Mouse (Mus musculus): Measurements from ENCODE around the gene Cryab. TPM values are rescaled to one million over a fixed set of nuclear protein-coding genes. Genes with fewer than 3 reads are reported as not detected.

Cryab gene
- polyA plus RNA-seq, 1 experiment: 528 TPM

DNA sequence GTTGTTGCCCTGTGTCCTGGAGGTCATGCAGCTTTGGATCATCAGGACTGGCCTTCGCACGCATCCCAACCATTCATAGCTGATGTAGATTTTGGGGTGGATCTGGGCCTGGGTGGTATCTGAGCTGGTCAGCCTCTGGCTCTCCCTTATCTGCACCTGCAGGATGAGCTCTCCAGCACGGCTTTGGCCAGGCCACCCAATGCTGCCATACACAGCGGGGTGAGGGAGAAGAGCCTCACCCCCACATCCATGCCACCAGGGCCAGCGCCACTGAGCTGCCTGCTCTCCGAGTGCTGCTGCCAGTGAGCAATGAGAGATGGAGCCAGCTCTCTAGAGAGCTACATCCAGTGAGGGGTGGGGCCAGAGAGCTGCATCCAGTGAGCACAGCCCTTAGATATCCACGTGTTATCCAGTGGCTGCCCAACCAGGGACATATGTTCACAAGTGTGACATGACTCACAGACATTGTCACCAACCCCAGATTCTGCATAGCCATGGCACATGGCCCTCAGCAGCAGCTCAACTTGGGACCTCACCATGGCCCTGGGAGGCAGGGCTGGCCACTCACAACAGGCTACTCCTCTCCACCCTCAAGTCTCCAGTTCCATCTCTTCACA, 52.0 kb downstream of the Cryab start:
- Histone ChIP-seq H3K4me3 (replicated peaks; ENCODE audit: extremely low read depth, low read depth, low read length) (no peak overlapping the region), H3K4me1 (ENCODE audit: control insufficient read depth, insufficient read depth, low read length) (no peaks in the 10 kb centered on the region)
- TF ChIP-seq CTCF (IDR thresholded peaks at IDR 0.05; ENCODE audit: insufficient read depth, low read length): no peak
- TF ChIP-seq POLR2A (IDR thresholded peaks at IDR 0.05; ENCODE audit: borderline replicate concordance, extremely low read depth, low read depth, low read length): no peak
- WGBS: 85% methylated on average over 7 of the region's 7 CpGs
- no peak for DNase-seq

Other genes with a start within 250 kb of the Cryab start
- 30.6 and 33.1 TPM in 2 replicates for gene Pts, start 222.6 kb upstream of the Cryab start, polyA plus RNA-seq (2012; rRNA removed)
- 10.1 and 17.4 TPM in 2 replicates for gene Il18, start 196.5 kb upstream of the Cryab start, polyA plus RNA-seq (2012; rRNA removed)
- 0.53 and 0.70 TPM in 2 replicates for gene Bco2, start 196.1 kb upstream of the Cryab start, polyA plus RNA-seq (2012; rRNA removed)
- not detected in 2 replicates for gene Tex12, start 190.0 kb upstream of the Cryab start, polyA plus RNA-seq (2012; rRNA removed)
- gene Sdhd, start 147.5 kb upstream of the Cryab start, polyA plus RNA-seq (2012; rRNA removed): 91.0 and 114 TPM in 2 replicates
- gene Timm8b, start 147.4 kb upstream of the Cryab start, polyA plus RNA-seq (2012; rRNA removed): 80.5 and 90.8 TPM in 2 replicates
- 2.7 and 3.7 TPM in 2 replicates for gene Pih1d2, start 134.0 kb upstream of the Cryab start, polyA plus RNA-seq (2012; rRNA removed)
- 5.3 and 6.3 TPM in 2 replicates for gene Nkapd1, start 133.9 kb upstream of the Cryab start, polyA plus RNA-seq (2012; rRNA removed)
- 13.2 and 20.5 TPM in 2 replicates for gene Dlat, start 91.5 kb upstream of the Cryab start, polyA plus RNA-seq (2012; rRNA removed)
- gene Dixdc1, start 11.8 kb upstream of the Cryab start, polyA plus RNA-seq (2012; rRNA removed): 7.1 and 9.9 TPM in 2 replicates
- gene 2310030G06Rik, start 4.8 kb upstream of the Cryab start, polyA plus RNA-seq (2012; rRNA removed): 14.1 and 23.5 TPM in 2 replicates
- 65.3 and 88.6 TPM in 2 replicates for gene Hspb2, start 1.0 kb downstream of the Cryab start, polyA plus RNA-seq (2012; rRNA removed)
- 3.8 and 5.0 TPM in 2 replicates for gene Fdxacb1, start 16.9 kb downstream of the Cryab start, polyA plus RNA-seq (2012; rRNA removed)
- 17.1 and 20.1 TPM in 2 replicates for gene Alg9, start 23.7 kb downstream of the Cryab start, polyA plus RNA-seq (2012; rRNA removed)
- gene 1110032A03Rik, start 24.2 kb downstream of the Cryab start, polyA plus RNA-seq (2012; rRNA removed): 46.1 and 59.7 TPM in 2 replicates
- gene Ppp2r1b, start 94.0 kb downstream of the Cryab start, polyA plus RNA-seq (2012; rRNA removed): 6.8 and 12.5 TPM in 2 replicates